Mouse (Mus musculus) testis, adult 2 months (tissue): Measurements from ENCODE around the gene Ccdc12. TPM values are rescaled to one million over a fixed set of nuclear protein-coding genes. Genes with fewer than 3 reads are reported as not detected.

Experiments used
- H3K27ac ChIP-seq: fragments of 200-500 bp; 2 replicates; pipeline ENCODE4 v1.5.1; 2012; ENCODE audit warnings: low read depth, low read length; ENCODE audit not compliant: control insufficient read depth, insufficient read depth
- H3K27me3 ChIP-seq: fragments of 200-500 bp; 2 replicates; pipeline ENCODE4 v1.6.1; 2012; ENCODE audit warnings: mild to moderate bottlenecking, low read length, moderate library complexity; ENCODE audit not compliant: control insufficient read depth, insufficient read depth
- H3K36me3 ChIP-seq: fragments of 200-500 bp; 2 replicates; pipeline ENCODE4 v1.6.1; 2012; ENCODE audit warnings: mild to moderate bottlenecking, low read length; ENCODE audit not compliant: control insufficient read depth, insufficient read depth
- H3K4me1 ChIP-seq: fragments of 200-500 bp; 2 replicates; pipeline ENCODE4 v1.6.1; 2012; ENCODE audit warnings: low read length; ENCODE audit not compliant: control insufficient read depth, insufficient read depth
- H3K4me3 ChIP-seq: fragments of 200-500 bp; 2 replicates; pipeline ENCODE4 v1.5.1; 2012; ENCODE audit warnings: low read depth, mild to moderate bottlenecking, low read length, moderate library complexity, mixed read lengths; ENCODE audit not compliant: control insufficient read depth
- CTCF ChIP-seq: fragments of 200-500 bp; IDR thresholded peaks from 2 replicates; pipeline ENCODE4 v1.5.1; 2012; ENCODE audit warnings: low read depth, mild to moderate bottlenecking, inconsistent platforms, low read length, moderate library complexity; ENCODE audit not compliant: control insufficient read depth, insufficient read depth, insufficient replicate concordance
- POLR2A ChIP-seq: fragments of 200-500 bp; IDR thresholded peaks from 2 replicates; pipeline ENCODE4 v1.6.1; 2012; ENCODE audit warnings: low read depth, mild to moderate bottlenecking, inconsistent platforms, low read length, moderate library complexity; ENCODE audit not compliant: control insufficient read depth
- polyA plus RNA-seq: library from polyadenylated mRNA; depleted of rRNA; stranded (reverse); fragments of >200 nt; gene quantifications from 2 replicates; pipeline ENCODE4 v1.2.3, GENCODE M21; 2012

Ccdc12 gene
- polyA plus RNA-seq, 1 experiment = 78.9 TPM

DNA sequence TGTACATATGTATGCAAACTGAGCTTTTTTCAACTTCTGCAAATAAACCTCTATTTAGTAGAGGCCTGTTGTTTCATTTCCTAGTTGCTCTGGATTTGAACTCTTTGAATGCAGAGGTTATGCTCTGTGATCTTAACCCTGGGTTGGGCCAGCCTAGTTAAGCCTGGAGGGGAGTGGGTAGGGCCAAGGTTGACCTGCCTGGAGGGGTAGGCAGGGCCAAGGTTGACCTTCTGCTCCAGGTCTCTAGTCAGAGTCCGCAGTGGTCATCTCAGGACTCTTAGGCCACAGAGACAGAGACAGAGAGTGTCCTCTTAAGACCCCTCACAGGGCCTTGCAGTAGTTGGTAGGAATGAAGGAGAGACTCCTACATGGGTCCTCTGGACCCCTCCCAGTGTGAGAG lies 55.2 kb downstream of the Ccdc12 start:
- TF ChIP-seq CTCF = no peak
- H3K4me1 ChIP-seq = no peaks in the 10 kb centered on the region
- H3K4me3 ChIP-seq = no peak overlapping the region
- H3K27me3 ChIP-seq = no peaks in the 10 kb centered on the region
- no peaks in the 10 kb centered on the region for H3K36me3 ChIP-seq
- H3K27ac ChIP-seq = no peak overlapping the region

DNA sequence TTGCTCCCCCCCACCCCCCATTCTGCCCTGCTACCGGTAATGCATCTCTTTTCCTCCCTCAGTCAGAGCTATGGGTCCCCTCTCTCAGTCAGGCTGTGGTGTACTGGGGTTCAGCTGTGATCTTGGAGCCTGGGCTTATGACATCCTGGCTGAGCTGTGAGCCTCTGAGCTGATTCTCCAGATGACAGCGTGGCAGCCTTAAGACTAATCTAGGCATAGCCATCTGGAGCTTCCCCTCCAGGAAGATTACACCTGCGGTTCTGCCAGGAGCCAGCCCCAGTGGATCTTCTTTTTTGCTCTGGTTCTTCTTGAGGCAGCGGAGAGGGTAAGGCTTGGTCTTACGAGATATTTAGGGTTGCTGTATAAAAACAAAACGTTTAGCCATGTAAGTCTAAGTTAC lies 55.7 kb downstream of the Ccdc12 start:
- no peaks in the 10 kb centered on the region for H3K36me3 ChIP-seq
- no peak overlapping the region for H3K4me3 ChIP-seq

DNA sequence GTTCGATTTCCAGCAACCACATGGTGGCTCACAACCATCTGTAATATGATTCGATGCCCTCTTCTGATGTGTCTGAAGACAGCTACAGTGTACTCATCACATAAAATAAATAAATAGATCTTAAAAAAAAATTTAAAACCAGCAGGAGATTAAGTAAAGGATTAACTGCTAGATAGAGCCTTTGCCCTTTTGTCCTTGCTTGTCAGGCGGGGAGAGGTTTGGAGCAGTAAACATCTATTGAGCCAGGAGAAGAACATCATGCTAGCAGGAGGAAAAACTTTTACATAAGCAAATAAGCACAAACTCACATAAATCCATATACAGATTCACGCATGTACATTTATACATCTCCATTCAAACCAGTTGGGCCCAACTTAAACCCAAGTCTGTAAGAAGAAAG lies 56.2 kb downstream of the Ccdc12 start:
- Histone ChIP-seq H3K27me3 (no peaks in the 10 kb centered on the region), H3K4me3 (no peak overlapping the region), H3K27ac (no peak overlapping the region), H3K36me3 (no peaks in the 10 kb centered on the region), H3K4me1 (no peaks in the 10 kb centered on the region)
- TF ChIP-seq POLR2A = no peak
- TF ChIP-seq CTCF = no peak

More for the DNA sequence above, 55.7 kb downstream of the Ccdc12 start:
- H3K27ac ChIP-seq = no peak overlapping the region
- TF ChIP-seq CTCF = no peak
- no peak for TF ChIP-seq POLR2A
- H3K4me1 ChIP-seq = no peaks in the 10 kb centered on the region
- no peaks in the 10 kb centered on the region for H3K27me3 ChIP-seq

DNA sequence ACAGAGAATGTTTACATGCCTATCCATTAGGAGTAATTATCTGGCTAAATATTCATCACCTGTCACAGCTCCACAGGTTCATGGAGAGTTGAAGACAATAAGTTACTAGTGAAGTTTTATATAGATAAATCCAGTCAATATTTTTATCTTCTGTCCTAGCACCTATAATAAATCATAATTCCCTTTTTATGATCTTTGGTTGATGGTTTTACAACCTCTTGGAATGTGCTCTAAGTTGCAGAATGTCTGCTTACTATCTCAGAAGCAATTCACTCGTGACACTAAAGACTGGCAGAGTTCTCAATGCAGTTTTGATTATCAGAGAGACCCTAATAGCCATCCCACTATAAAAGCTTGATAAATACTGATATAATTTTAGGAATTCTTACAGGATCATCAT lies 57.1 kb downstream of the Ccdc12 start:
- TF ChIP-seq CTCF = no peak
- TF ChIP-seq POLR2A = no peak
- H3K4me3 ChIP-seq = no peak overlapping the region
- H3K27me3 ChIP-seq = no peaks in the 10 kb centered on the region
- no peak overlapping the region for H3K27ac ChIP-seq
- no peaks in the 10 kb centered on the region for H3K4me1 ChIP-seq
- no peaks in the 10 kb centered on the region for H3K36me3 ChIP-seq

DNA sequence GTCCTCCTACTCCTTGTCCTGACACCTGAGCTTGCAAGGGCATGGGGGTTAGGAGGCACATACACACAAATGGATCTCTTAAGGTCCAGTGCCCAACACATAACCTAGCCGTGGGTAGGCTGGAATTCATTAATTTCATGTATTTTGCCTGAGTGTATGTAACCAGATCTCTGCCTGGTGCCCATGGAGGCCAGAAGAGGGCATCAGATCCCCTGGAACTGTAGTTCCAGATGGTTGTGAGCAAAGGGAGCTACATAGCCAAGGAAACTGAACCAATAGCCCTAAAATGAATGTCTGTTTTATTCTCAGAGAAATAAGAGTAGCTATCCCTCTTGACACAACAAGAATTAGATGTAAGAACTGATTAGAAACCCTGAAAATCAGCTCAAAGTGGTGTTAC lies 59.1 kb downstream of the Ccdc12 start:
- Histone ChIP-seq H3K4me3 (no peak overlapping the region), H3K27ac (no peak overlapping the region), H3K27me3 (no peaks in the 10 kb centered on the region), H3K4me1 (no peaks in the 10 kb centered on the region), H3K36me3 (no peaks in the 10 kb centered on the region)
- TF ChIP-seq POLR2A = no peak
- no peak for TF ChIP-seq CTCF

DNA sequence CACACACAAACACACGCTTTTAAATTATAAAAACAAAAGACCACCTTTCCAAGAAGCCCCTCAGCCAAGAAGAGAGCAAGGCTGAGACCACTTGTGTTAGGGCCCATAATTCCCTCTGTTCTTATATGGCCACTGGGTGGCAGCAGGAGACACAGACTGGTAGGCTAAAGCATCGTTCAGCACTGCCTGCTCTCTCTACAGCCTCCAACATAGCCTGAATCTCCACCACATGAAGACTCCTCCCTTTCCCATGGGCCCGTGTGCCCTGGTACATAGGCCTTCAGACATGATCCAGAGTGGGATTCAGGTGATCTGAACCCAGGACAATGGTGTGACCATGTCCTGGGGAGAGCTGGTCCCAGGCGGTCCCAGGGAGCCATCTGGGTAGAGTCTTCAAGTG lies 60.5 kb downstream of the Ccdc12 start:
- Histone ChIP-seq H3K27me3 (no peaks in the 10 kb centered on the region), H3K4me1 (no peaks in the 10 kb centered on the region), H3K4me3 (no peak overlapping the region), H3K27ac (no peak overlapping the region), H3K36me3 (no peaks in the 10 kb centered on the region)
- TF ChIP-seq POLR2A = no peak
- TF ChIP-seq CTCF = peak; percentile 50; the same call in 1 of the 2 replicates

DNA sequence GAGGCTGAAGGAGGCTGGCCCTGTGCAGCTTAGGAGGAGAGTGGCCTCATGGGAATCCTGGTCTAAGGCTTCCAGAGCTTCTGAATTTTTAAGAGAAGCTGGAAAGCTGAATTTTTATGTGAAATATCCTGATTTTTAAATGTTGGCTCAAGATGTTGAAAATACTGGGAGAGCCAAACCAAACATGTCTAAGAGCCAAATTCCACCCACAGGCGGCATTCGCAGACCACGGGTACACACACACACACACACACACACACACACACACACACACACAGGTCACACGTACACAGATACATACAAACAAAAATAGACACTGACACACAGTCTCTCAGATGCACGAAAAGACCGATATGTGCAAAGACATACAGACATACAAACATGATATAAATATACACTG lies 61.8 kb downstream of the Ccdc12 start:
- H3K4me3 ChIP-seq = no peak overlapping the region
- H3K36me3 ChIP-seq = no peaks in the 10 kb centered on the region
- H3K27ac ChIP-seq = no peak overlapping the region
- no peaks in the 10 kb centered on the region for H3K27me3 ChIP-seq
- H3K4me1 ChIP-seq = no peaks in the 10 kb centered on the region
- TF ChIP-seq CTCF = no peak
- no peak for TF ChIP-seq POLR2A

DNA sequence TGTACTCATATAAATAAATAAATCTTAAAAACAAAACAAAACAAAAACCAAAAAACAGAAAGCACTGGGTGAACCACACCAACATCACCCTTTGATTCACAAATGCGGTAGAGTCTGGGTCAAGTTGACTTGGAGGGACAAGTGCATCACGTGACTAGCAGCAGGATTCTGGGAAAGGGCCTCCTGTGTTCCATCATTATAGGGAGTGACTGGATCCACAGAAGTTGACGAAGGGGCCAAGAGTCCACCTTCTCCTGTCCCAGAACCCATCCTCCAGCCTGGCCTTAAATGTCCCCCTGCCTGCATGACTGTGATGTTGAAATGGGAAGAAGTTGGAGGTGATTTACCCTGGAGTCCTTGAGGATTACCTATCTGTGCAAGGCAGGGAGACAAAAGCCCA lies 62.5 kb downstream of the Ccdc12 start:
- Histone ChIP-seq H3K27ac (no peak overlapping the region), H3K4me1 (no peaks in the 10 kb centered on the region), H3K27me3 (no peaks in the 10 kb centered on the region), H3K4me3 (no peak overlapping the region), H3K36me3 (no peaks in the 10 kb centered on the region)
- TF ChIP-seq POLR2A = no peak
- TF ChIP-seq CTCF = no peak

DNA sequence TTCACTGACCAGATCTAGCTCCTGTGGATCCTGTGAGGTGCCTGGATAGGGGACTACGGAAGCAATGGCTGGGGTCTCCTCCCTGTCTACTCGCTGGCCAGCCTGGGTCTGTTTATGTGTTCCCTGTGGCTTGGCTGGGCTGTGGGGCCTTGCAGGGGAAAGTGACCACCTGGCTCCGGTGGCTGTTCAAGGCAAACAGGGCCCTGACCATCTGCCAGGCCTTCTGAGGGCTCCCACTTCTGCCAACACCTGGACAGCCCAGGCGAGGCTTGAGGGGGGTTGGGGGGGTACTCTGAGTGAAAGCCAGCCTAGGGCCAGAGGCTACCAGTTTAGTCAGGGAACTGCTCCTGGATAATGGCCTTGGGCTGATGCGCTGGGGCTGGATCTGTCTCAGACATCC lies 63.7 kb downstream of the Ccdc12 start:
- Histone ChIP-seq H3K27me3 (no peaks in the 10 kb centered on the region), H3K4me1 (no peaks in the 10 kb centered on the region), H3K27ac (no peak overlapping the region), H3K4me3 (no peak overlapping the region), H3K36me3 (no peaks in the 10 kb centered on the region)
- TF ChIP-seq POLR2A (no peak), CTCF (no peak)
